Mouse (Mus musculus) forebrain, embryonic 15.5 days (tissue): ENCODE data around the gene Sec1. TPM values are rescaled to one million over a fixed set of nuclear protein-coding genes. Genes with fewer than 3 reads are reported as not detected.
A peak's percentile ranks its signal among the peaks of the same experiment; 100 is the strongest.

ENCODE experiments used
- ATAC-seq: fragments of 200-750 bp; cut with Nextera tagmentation; replicated peaks from 2 replicates; pipeline ENCODE4 v1.8.0; 2017; ENCODE audit warnings: mild to moderate bottlenecking, moderate TSS enrichment, moderate library complexity
- H3K27ac ChIP-seq: fragments of 300-500 bp; sonication (generic); replicated peaks from 2 replicates; pipeline ENCODE4 v1.5.1; 2015; ENCODE audit warnings: mild to moderate bottlenecking, inconsistent platforms
- H3K27me3 ChIP-seq: fragments of 300-500 bp; sonication (generic); 2 replicates; pipeline ENCODE4 v1.6.1; 2015; ENCODE audit warnings: inconsistent platforms
- H3K36me3 ChIP-seq: fragments of 300-500 bp; sonication (generic); 2 replicates; pipeline ENCODE4 v1.6.1; 2015; ENCODE audit warnings: mild to moderate bottlenecking, inconsistent platforms
- H3K4me1 ChIP-seq: fragments of 300-500 bp; sonication (generic); 2 replicates; pipeline ENCODE4 v1.6.1; 2015; ENCODE audit warnings: inconsistent platforms
- H3K4me2 ChIP-seq: fragments of 300-500 bp; sonication (generic); replicated peaks from 2 replicates; pipeline ENCODE4 v1.6.1; 2015; ENCODE audit warnings: mild to moderate bottlenecking, inconsistent platforms
- H3K4me3 ChIP-seq: fragments of 300-500 bp; sonication (generic); 2 replicates; pipeline ENCODE4 v1.5.1; 2015; ENCODE audit warnings: mild to moderate bottlenecking, inconsistent platforms
- H3K9ac ChIP-seq: fragments of 300-500 bp; sonication (generic); replicated peaks from 2 replicates; pipeline ENCODE4 v1.6.1; 2015; ENCODE audit warnings: mild to moderate bottlenecking, inconsistent platforms
- H3K9me3 ChIP-seq: fragments of 300-500 bp; sonication (generic); 2 replicates; pipeline ENCODE4 v1.6.1; 2016; ENCODE audit warnings: inconsistent platforms
- WGBS: fragments of 180-500 bp; shearing (Covaris S2); methylation state at CpG from one replicate; pipeline ENCODE4 v1.1.7; 2015; ENCODE audit warnings: mixed read lengths; 5-methylcytosine and 5-hydroxymethylcytosine counted together
- polyA plus RNA-seq: library from polyadenylated mRNA; unstranded; fragments of >200 nt; fragmentation: Nextera tagmentation; extraction: Ambion mirVana; gene quantifications from 2 replicates; pipeline ENCODE4 v1.2.1, GENCODE M21; 2015

The Sec1 gene
- polyA plus RNA-seq, 1 experiment from 2014 or later = 0.14 TPM

DNA sequence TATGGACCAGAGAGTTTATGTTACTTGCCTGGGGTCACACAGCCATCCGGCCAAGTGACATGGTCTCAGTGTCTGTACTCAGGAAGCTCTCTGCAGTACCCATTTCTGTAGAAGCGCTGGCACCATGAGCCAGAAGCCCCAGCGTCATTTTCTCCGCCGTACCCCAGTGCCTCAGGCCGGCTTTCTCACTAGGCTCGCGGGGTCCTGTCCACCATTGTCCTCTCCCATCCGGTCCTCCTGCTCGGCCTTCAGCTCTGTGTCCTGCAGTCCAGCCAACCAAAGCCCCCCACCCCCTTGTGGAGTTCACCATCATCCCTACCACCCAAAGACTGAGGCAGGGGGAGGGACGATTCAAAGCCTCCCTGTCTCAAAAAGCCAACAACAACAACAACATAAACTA, 7.4 kb upstream of the Sec1 start:
- Histone ChIP-seq H3K27me3 (peaks cover 20% of the 10 kb centered on the region), H3K4me2 (peak overlapping the region; percentile 90), H3K4me1 (peaks cover 56% of the 10 kb centered on the region), H3K9ac (no peak overlapping the region; the same call in 1 of the 2 replicates), H3K9me3 (no peaks in the 10 kb centered on the region), H3K27ac (peak overlapping the region; percentile 76; the same call in 1 of the 2 replicates), H3K36me3 (no peaks in the 10 kb centered on the region), H3K4me3 (peak overlapping the region; percentile 57; the same call in 1 of the 2 replicates)
- no peak for ATAC-seq
- WGBS = 85% methylated on average over 11 of the region's 11 CpGs

DNA sequence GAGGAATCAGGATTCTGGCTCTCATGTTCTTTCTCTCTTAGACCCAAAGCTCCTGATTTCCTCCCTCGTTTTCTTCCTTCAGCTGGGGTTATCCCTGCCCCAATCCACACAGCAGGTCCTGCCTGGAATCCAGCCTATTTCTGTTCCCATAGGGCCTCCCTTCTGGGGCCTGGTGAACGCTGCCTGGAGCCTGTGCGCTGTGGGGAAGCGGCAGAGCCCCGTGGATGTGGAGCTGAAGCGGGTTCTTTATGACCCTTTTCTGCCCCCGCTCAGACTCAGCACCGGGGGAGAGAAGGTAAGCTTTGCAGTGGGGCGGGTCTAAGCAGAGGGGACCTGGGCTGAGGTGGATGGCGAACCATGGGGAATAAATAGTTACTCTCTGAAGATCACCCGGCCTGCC, 6.9 kb upstream of the Sec1 start:
- Histone ChIP-seq H3K4me1 (peaks cover 51% of the 10 kb centered on the region), H3K9ac (peak overlapping the region; percentile 74)
- ATAC-seq = no peak

GRCm38 (mm10) chr7:45700301-45701015, 6.3 kb upstream of the Sec1 start:
- Histone ChIP-seq H3K4me2 (peak overlapping the region; percentile 90), H3K4me1 (peaks cover 44% of the 10 kb centered on the region), H3K4me3 (peak overlapping the region; percentile 57), H3K9me3 (no peaks in the 10 kb centered on the region), H3K27me3 (peaks cover 20% of the 10 kb centered on the region), H3K27ac (peak overlapping the region; percentile 76), H3K9ac (peak overlapping the region; percentile 74), H3K36me3 (no peaks in the 10 kb centered on the region)
- WGBS = 1% methylated on average over 20 of the region's 20 CpGs
- peak; percentile 27; the same call in 1 of the 2 replicates for ATAC-seq

More for the DNA sequence above, 6.9 kb upstream of the Sec1 start:
- no peaks in the 10 kb centered on the region for H3K9me3 ChIP-seq
- H3K4me3 ChIP-seq = peak overlapping the region; percentile 57
- WGBS = 30% methylated on average over 11 of the region's 11 CpGs
- peak overlapping the region; percentile 76 for H3K27ac ChIP-seq
- H3K36me3 ChIP-seq = no peaks in the 10 kb centered on the region
- peak overlapping the region; percentile 90 for H3K4me2 ChIP-seq
- peaks cover 20% of the 10 kb centered on the region for H3K27me3 ChIP-seq

- peak within 1 kb of the TSS; percentile 57 for H3K4me3 ChIP-seq
- peak within 1 kb of the TSS; percentile 90 for H3K4me2 ChIP-seq
- ATAC-seq = no peak
- no peaks in the 10 kb centered on the region for H3K9me3 ChIP-seq
- peaks cover 20% of the 10 kb centered on the region for H3K27me3 ChIP-seq
- peak within 1 kb of the TSS; percentile 76 for H3K27ac ChIP-seq
- under 1% methylated on average over 36 of the region's 36 CpGs for WGBS
- no peaks in the 10 kb centered on the region for H3K36me3 ChIP-seq
- H3K9ac ChIP-seq = peak within 1 kb of the TSS; percentile 74
- H3K4me1 ChIP-seq = peaks cover 39% of the 10 kb centered on the region
These were observed 5.4 kb upstream of the Sec1 start, which contains the start of gene Car11 for GRCm38 (mm10) chr7:45699523-45700141. Gene Car11 (plus strand): TSS chr7:45699843.

- Histone ChIP-seq H3K27ac (no peak overlapping the region), H3K4me1 (peaks cover 27% of the 10 kb centered on the region), H3K36me3 (no peaks in the 10 kb centered on the region), H3K9me3 (no peaks in the 10 kb centered on the region), H3K4me3 (no peak overlapping the region), H3K4me2 (no peak overlapping the region), H3K9ac (no peak overlapping the region), H3K27me3 (peaks cover 20% of the 10 kb centered on the region)
- WGBS = 81% methylated on average over 7 of the region's 7 CpGs
- ATAC-seq = no peak
These were observed 3.7 kb upstream of the Sec1 start for GRCm38 (mm10) chr7:45697894-45698293.

DNA sequence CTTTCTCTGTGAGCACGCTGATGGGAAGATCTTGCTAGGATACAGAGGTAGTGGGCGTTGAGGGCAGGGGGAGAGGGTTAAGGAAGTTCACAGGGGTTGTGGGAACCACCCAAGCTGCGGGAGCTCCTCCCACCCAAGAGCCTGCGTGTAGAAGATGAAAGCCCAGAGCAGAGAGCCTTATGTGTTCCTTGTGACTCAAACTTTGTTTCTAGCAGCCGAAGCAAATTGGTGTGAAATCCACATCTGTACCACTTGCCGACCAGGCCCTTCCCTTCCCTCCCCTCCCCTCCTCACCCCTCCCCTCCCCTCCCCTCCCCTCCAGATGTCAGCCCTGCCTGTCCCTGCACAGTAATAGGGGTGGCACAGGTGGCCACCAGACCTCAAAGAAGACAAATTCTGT, 896 bp upstream of the Sec1 start:
- H3K9ac ChIP-seq = no peak overlapping the region
- no peak overlapping the region for H3K4me2 ChIP-seq
- 39% methylated on average over 6 of the region's 6 CpGs for WGBS
- H3K36me3 ChIP-seq = no peaks in the 10 kb centered on the region
- no peak overlapping the region for H3K4me3 ChIP-seq
- no peak overlapping the region for H3K27ac ChIP-seq
- H3K4me1 ChIP-seq = peaks cover 7% of the 10 kb centered on the region
- no peaks in the 10 kb centered on the region for H3K9me3 ChIP-seq
- H3K27me3 ChIP-seq = peaks cover 17% of the 10 kb centered on the region
- no peak for ATAC-seq

GRCm38 (mm10) chr7:45692364-45692763, 1.8 kb downstream of the Sec1 start:
- no peaks in the 10 kb centered on the region for H3K4me1 ChIP-seq
- no peak overlapping the region for H3K9ac ChIP-seq
- 78% methylated on average over 2 of the region's 2 CpGs for WGBS
- H3K9me3 ChIP-seq = no peaks in the 10 kb centered on the region
- no peaks in the 10 kb centered on the region for H3K27me3 ChIP-seq
- no peaks in the 10 kb centered on the region for H3K36me3 ChIP-seq
- no peak overlapping the region for H3K27ac ChIP-seq
- H3K4me2 ChIP-seq = no peak overlapping the region
- no peak overlapping the region for H3K4me3 ChIP-seq
- ATAC-seq = no peak

DNA sequence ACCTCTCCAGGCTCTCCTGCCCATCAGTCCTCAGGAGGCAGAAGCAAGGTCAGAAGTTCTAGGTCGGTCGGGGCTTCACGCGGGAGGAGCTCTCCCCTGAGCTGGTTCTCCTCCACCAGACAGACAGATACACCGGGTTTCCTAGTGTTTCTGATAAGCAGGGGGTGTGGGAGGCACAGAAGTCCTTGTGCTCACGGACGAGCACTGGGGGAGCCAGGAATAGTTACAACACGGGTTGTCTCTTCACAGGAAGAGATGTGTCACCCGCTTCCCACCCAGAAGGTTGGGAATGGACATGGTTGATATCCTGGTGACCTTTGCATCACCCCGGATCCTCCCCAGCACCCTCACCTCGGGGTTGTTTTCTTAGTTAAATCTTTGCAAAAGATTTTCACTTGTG, 4.4 kb downstream of the Sec1 start:
- Histone ChIP-seq H3K9me3 (no peaks in the 10 kb centered on the region), H3K4me2 (no peak overlapping the region), H3K27ac (no peak overlapping the region), H3K27me3 (no peaks in the 10 kb centered on the region), H3K4me1 (no peaks in the 10 kb centered on the region), H3K9ac (no peak overlapping the region), H3K4me3 (no peak overlapping the region), H3K36me3 (no peaks in the 10 kb centered on the region)
- 82% methylated on average over 11 of the region's 11 CpGs for WGBS
- no peak for ATAC-seq

GRCm38 (mm10) chr7:45689099-45689498, 5.1 kb downstream of the Sec1 start:
- Histone ChIP-seq H3K4me3 (no peak overlapping the region), H3K27me3 (no peaks in the 10 kb centered on the region), H3K9me3 (no peaks in the 10 kb centered on the region), H3K4me1 (no peaks in the 10 kb centered on the region), H3K27ac (no peak overlapping the region), H3K9ac (no peak overlapping the region), H3K4me2 (no peak overlapping the region), H3K36me3 (no peaks in the 10 kb centered on the region)
- 71% methylated on average over 6 of the region's 6 CpGs for WGBS
- ATAC-seq = no peak

GRCm38 (mm10) chr7:45686841-45687240, 7.4 kb downstream of the Sec1 start:
- WGBS = 77% methylated on average over 3 of the region's 3 CpGs
- Histone ChIP-seq H3K36me3 (no peaks in the 10 kb centered on the region), H3K9ac (no peak overlapping the region), H3K4me2 (no peak overlapping the region), H3K4me1 (peaks cover 8% of the 10 kb centered on the region), H3K4me3 (no peak overlapping the region), H3K27ac (no peak overlapping the region), H3K9me3 (no peaks in the 10 kb centered on the region), H3K27me3 (no peaks in the 10 kb centered on the region)
- no peak for ATAC-seq

DNA sequence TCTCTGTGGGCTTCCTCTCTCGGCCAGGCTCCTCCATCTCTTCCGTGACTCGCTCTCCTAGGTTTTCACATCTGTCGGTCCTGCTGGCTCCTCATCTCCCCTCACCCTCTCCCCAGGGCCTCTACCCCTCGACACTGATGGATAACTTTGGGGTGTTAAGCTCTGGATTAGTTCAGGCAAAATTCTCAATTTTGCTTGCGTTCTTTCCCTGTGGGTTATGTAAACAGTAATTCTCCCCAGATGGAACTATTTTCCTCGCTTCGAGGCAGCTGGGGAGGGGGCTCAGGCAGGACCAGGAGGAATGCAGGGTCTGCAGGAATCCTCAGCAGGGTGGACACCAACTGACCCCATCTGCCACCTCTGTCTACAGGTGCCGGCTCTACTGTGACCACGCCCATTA, 8.4 kb downstream of the Sec1 start:
- no peaks in the 10 kb centered on the region for H3K27me3 ChIP-seq
- WGBS = 75% methylated on average over 10 of the region's 10 CpGs
- no peaks in the 10 kb centered on the region for H3K36me3 ChIP-seq
- ATAC-seq = no peak
- H3K9ac ChIP-seq = no peak overlapping the region
- peaks cover 8% of the 10 kb centered on the region for H3K4me1 ChIP-seq
- H3K27ac ChIP-seq = no peak overlapping the region
- no peaks in the 10 kb centered on the region for H3K9me3 ChIP-seq
- H3K4me3 ChIP-seq = no peak overlapping the region
- H3K4me2 ChIP-seq = no peak overlapping the region

DNA sequence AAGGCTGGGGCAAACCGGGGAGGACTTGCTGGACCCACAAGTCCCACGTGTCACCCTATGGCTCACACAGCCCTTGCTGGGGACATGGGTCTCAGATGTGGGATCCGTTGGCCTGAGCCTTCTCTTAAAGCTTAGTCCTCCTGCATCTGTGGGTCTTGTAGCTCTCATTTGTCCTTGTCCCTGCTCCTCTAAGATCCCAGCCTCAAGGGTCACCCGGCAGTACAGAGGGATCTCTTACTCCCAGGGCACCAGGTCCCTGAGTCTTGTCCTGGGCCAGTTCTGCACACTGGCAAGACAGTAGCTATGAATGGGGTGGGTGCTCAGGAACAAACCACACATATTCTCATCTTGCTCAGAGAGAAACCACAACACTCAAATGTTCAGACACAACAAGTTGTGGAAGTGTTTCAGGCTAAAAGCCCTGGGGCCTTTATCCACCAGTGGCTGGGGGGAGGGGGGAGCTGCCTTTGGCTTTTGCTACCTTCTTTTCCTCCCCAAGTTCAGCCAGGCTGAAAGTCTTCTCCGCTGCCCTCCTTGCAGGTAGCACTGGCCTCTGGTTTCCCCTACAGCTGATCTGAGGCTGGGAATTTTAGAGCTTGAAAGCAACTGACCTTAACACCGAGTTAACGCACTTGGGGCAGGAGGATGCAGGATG, 10.7 kb downstream of the Sec1 start, which contains the start of gene Ntn5:
Gene Ntn5 (plus strand): TSS at position 627 of the 655 bp plus-strand sequence.
- H3K4me1 ChIP-seq = peaks cover 8% of the 10 kb centered on the region
- H3K9ac ChIP-seq = no peak within 1 kb of the TSS
- H3K36me3 ChIP-seq = no peaks in the 10 kb centered on the region
- no peak within 1 kb of the TSS for H3K4me2 ChIP-seq
- no peaks in the 10 kb centered on the region for H3K9me3 ChIP-seq
- no peak for ATAC-seq
- no peak within 1 kb of the TSS for H3K4me3 ChIP-seq
- peak within 1 kb of the TSS; percentile 69 for H3K27ac ChIP-seq
- H3K27me3 ChIP-seq = no peaks in the 10 kb centered on the region
- 75% methylated on average over 7 of the region's 7 CpGs for WGBS
